Mouse (Mus musculus): Measurements from ENCODE around the gene Ankrd39.
"Not testable (repeated sequence)": the region's sequence is repeated elsewhere in the genome, so short reads cannot be mapped to it uniquely, and the experiment has no call there.

The Ankrd39 gene

GRCm38 (mm10) chr1:36554633-36555399, 7.6 kb upstream of the Ankrd39 start:
- no peak for DNase-seq (ENCODE audit: low read depth, low spot score)

GRCm38 (mm10) chr1:36552506-36552905, 5.3 kb upstream of the Ankrd39 start:
- no peak for DNase-seq (ENCODE audit: low read depth, low spot score)

DNA sequence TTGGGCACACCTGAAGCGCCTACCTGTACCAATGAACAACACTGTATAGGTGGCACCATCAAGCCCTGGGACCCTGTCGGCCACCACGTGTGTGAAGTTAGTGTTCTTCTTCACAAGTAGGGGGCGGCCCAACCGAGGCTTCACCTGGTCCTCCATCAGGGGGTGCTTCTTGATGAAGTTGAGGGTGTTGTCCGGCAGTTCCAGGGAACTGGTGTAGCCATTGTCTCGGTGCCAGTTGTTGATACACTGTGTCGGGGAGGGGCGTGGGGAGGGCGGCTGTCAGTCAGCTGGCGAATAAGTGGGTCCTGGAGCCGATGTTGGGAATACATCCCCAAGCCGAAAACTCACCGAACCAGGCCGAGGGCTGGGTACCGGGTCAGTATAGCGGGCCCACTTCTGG, 4.7 kb upstream of the Ankrd39 start:
- no peak for DNase-seq (ENCODE audit: low read depth, low spot score)

GRCm38 (mm10) chr1:36550075-36550863, 3.0 kb upstream of the Ankrd39 start:
- no peak for DNase-seq (ENCODE audit: low read depth, low spot score)

- DNase-seq (ENCODE audit: low read depth, low spot score) = no peak
These were observed 2.2 kb upstream of the Ankrd39 start for GRCm38 (mm10) chr1:36549491-36549890.

- no peak for DNase-seq (ENCODE audit: low read depth, low spot score)
These were observed 1.5 kb upstream of the Ankrd39 start for GRCm38 (mm10) chr1:36548771-36549170.

DNA sequence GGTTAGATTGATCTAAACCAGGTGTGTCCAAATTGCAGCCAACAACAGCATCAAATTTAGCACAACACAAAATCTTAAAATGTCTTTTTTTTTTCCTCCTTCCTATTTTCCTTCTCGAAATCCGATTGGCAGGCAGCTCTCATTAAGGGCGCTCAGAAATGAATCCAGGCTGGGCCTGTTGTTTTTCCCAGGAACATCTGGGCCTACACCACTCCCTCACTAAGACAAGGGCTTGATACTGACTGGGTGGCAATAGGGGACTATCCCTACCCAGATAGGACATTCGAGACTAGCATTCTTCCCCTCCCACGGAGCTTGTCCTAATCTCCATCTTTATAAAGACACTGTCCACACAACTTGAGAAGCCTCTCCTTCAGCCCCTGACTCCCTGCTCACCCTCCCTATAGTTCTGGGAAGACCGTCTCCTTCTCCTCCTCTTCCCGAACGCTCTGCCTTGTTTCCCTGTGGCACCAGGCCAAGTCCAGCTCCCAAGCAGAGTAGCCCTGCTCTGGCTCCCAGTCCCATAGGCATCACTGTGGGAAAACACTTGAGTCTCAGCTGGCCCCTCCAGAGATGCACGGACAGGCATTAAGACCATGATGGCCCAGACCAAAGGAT, 845 bp upstream of the Ankrd39 start:
- DNase-seq (ENCODE audit: low read depth, low spot score) = no peak

DNA sequence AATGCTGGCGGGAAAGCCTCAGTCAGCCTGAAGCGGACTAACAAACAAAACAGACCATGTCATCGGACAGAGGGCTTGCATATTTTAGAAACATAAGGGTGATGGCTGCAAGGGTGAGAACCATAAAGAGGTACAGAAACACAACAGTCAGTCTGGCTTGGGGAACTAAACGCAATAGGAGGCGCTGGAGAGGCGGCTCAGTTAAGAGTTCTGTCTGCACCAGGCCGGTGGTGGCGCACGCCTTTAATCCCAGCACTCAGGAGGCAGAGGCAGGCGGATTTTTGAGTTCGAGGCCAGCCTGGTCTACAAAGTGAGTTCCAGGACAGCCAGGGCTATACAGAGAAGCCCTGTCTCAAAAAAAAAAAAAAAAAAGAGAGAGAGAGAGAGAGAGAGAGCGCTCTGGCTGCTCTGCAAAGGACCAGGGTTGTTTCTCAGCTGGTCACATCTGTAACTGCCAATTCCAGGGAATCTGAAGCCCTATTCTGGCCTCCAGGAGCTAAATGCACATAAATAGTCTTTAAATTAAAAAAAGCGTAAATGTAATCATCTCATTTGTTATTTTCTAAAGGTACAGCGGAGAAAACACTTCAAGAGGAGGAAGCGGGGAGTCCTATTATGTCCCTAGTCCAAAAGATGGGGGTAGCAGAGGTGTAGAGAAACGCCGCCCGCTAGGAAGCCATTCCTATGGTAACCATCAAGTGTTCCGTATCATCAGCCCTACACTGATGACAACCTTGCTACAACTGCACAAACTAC, 1.2 kb downstream of the Ankrd39 start:
- no peak for DNase-seq (ENCODE audit: low read depth, low spot score)

- no peak for DNase-seq (ENCODE audit: low read depth, low spot score)
These were observed 1.9 kb downstream of the Ankrd39 start for GRCm38 (mm10) chr1:36545382-36545781.

- no peak for DNase-seq (ENCODE audit: low read depth, low spot score)
These were observed 4.3 kb downstream of the Ankrd39 start for GRCm38 (mm10) chr1:36542925-36543324.

DNA sequence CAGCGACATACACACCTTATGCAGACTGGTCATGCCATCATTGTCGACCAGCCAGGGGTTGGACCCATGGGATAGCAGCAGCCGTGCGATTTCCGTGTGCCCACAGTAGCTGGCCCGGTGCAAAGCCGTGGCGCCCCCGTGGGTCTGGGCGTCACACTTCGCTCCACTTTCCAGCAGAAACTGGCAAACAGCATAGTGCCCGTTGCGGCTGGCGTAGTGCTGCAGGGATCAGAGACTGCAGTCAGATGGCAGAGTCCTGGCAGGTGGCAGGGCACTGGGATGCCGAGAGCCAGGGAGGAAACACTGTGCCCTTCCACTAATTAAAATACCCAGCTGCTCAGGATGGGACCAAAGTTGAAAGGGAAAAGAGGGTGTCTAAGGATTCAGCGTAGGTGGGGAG, 5.4 kb downstream of the Ankrd39 start:
- no peak for DNase-seq (ENCODE audit: low read depth, low spot score)

DNA sequence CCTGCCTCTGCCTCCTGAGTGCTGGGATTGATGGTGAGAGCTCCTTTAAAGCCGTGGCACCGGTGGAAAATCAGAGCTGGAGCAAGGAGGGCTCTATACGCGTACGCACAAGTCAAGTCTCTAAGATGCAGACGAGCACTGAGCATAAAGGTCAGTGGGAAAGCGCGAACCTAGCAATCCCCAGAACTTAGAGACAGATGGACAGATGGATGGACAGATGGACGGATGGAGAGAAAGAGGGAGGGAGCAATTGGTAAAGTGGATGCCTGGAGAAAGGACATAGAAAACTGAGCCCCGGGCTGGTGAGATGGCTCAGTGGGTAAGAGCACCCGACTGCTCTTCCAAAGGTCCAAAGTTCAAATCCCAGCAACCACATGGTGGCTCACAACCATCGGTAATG, 6.4 kb downstream of the Ankrd39 start:
- DNase-seq (ENCODE audit: low read depth, low spot score) = no peak

GRCm38 (mm10) chr1:36540132-36540531, 7.1 kb downstream of the Ankrd39 start:
- DNase-seq (ENCODE audit: low read depth, low spot score) = no peak

DNA sequence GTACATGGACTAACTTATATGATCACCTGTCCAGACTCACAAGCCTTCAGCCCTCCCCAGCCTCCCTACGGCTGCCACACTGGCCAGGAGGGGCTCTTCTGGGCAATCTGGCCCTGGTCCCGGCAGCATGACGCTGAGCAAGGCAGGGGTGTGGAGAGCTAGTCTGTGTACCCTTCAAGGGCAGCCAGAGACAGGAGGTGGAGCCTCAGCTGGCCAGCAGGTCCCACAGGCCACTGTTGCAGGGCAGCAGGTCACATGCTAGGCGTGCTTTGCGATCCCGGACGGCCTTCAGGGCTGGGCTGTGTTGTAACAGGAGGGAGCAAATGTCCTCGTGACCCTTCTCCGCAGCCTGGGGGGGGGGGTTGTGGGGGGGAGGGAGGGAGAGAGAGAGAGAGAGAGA, 8.1 kb downstream of the Ankrd39 start, which contains the start of gene Gm42417:
Gene Gm42417 (minus strand): TSS at position 244 of the 400 bp plus-strand sequence.
- DNase-seq (ENCODE audit: low read depth, low spot score) = peak; percentile 97

- DNase-seq (ENCODE audit: low read depth, low spot score) = no peak
These were observed 8.5 kb downstream of the Ankrd39 start for GRCm38 (mm10) chr1:36538727-36539126.

DNA sequence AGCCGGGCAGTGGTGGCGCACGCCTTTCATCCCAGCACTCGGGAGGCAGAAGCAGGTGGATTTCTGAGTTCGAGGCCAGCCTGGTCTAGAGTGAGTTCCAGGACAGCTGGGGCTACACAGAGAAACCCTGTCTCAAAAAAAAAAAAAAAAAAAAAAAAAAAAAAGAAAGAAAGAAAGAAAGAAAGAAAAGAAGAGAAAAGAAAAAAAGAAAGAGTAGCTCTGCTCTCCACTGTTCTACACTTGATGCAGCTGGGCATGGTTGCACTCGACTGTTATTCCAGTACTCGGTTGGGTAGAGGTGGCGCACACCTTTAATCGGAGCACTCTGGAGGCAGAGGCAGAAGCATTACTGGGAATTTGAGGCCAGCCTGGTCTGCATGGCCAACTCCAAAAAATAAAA, 10.5 kb downstream of the Ankrd39 start, which contains the start of gene Ankrd23:
Gene Ankrd23 (minus strand): TSS at position 101 of the 400 bp plus-strand sequence.
- not testable (repeated sequence) for DNase-seq (ENCODE audit: low read depth, low spot score)

- no peak for DNase-seq (ENCODE audit: low read depth, low spot score)
These were observed 10.9 kb downstream of the Ankrd39 start for GRCm38 (mm10) chr1:36536397-36536728.

DNA sequence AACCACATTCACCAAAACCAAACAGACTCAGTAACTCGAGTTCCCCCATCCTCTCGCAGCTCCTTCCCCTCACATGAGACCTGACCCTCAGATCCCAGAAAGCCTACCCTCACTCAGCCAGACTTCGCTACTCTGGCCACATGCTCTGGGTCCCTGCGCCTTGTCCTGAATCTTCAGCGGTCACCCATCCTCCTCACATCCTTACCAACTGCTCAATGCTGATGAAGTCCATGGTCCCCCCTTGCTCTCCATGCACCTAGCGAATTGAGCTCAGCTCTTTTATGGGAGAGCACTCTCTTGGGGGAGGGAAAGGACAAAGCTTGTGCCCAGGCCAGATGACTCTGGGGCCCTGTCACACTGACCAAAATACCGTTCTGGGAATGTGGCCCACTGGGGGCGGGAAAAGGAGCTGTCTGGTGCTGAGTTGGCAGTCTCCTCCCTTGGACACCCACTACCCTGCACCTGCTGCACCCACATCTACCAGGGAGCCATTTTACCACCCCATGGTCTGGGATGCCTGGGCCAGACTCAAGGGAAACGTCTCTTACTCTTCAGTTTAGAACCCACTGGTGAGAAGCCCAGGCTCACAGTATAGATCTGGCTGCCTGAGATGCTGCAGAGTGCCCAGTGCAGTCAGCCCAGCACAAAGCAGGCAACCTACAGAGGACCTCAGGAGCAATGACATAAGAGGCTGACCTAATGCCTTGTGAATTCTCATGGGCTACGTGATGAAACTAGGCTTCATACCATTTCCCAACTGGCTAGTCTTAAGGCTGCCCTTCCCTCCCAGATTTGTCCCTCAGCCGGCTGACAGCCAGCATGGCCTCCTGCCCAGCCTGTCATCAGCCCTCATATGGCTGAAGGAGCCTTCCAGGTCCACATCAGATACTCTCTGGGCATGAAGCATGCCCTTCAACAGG, 11.5 kb downstream of the Ankrd39 start:
- peak; percentile 96 for DNase-seq (ENCODE audit: low read depth, low spot score)

GRCm38 (mm10) chr1:36534595-36535058, 12.6 kb downstream of the Ankrd39 start:
- DNase-seq (ENCODE audit: low read depth, low spot score) = peak; percentile 95

DNA sequence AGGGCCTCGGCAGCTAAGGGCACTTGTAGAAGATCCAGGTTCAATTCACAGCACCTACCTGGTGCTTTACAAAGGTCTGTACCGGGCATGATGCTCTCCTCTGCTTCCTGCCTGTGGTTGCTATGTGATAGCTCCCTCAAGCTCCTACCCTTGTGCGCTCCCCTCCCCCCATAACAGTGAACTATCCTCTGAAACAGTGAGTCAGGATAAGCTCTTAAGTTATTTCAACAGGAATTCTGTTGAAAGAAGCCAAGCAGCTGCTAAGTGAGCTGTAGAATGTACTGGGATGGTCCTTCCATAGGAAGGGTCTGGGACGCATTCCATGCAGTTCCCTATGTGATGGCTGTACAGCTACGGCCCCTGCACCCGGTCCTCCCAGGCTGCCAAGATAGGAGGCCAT, 13.7 kb downstream of the Ankrd39 start:
- DNase-seq (ENCODE audit: low read depth, low spot score) = no peak

All from skeletal muscle tissue, adult 2 months (tissue).